Mouse (Mus musculus): Measurements from ENCODE around the gene Ivd.

GRCm38 (mm10) chr2:118913551-118914276 lies 52.0 kb downstream of the Ivd start:
- no peak for TF ChIP-seq POLR2A (IDR thresholded peaks at IDR 0.05; ENCODE audit: insufficient read depth, low read depth, low read length)
- TF ChIP-seq CTCF (IDR thresholded peaks at IDR 0.05) = no peak

Data from heart, adult 2 months (tissue).